Mouse (Mus musculus): ENCODE measurements around the gene Pax4.
A peak's percentile ranks its signal among the peaks of the same experiment; 100 is the strongest.

The Pax4 gene

DNA sequence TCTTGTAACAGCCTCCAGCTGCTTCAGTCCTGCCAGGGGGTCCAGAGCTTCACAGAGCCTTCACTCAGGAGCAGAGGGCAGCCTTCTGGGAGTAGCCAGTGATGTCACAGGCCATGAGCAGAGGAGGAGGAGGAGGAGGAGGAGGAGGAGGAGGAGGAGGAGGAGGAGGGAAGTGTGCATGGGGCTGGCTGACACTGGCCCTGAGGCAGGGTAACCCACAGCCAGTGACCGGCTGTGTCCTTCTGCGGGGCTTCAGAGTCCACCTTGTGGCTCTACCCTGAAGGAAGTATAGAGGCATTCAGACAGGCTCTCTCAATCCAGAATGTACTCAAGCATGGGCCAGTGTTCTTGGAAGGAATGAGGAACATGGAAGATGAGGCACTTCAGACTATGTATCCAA is at the start of gene Pax4:
Pax4 (minus strand) TSS at position 101 of the 400 bp plus-strand sequence.
- DNase-seq (ENCODE audit: low spot score) = no peak

DNA sequence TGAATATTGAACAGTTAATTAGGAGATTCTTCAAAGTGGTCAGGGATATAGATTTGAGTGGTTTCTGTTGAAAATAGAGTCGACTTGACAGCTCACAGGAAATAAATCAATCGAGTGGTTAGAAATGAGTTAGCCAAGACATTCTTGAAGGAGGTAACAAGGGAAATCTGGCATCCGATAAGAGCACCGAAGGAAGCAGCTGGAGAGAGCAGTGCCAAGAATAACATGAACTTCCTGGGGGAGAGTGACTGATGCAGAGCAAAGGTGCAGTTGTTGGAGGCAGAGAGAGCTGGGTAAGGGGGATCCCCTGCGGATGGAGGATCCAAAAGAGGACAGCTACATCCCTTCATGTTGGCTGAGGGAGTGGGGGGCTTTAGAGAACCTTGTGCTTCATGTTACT is 48.7 kb upstream of the Pax4 start:
- DNase-seq (ENCODE audit: low spot score) = no peak

DNA sequence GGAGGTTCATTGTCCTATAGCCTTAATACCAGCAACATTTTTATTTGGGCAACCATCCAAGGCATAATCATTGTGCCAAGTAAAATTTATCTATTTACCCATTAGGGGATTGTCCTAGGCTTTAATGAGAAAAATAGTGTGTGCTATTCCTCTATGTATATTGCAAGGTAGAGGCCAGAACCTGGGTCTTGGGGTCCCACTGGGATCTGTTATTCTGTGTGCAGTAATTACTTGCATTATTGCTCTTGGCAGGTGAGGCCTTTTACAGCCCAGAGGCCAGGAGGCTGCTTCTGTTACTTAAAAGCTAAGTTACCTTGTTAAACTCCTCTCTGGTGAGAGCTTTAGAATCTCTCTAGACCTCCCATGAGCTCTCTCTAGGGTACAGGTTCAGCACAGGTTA is 42.0 kb upstream of the Pax4 start:
- DNase-seq (ENCODE audit: low spot score) = no peak

DNA sequence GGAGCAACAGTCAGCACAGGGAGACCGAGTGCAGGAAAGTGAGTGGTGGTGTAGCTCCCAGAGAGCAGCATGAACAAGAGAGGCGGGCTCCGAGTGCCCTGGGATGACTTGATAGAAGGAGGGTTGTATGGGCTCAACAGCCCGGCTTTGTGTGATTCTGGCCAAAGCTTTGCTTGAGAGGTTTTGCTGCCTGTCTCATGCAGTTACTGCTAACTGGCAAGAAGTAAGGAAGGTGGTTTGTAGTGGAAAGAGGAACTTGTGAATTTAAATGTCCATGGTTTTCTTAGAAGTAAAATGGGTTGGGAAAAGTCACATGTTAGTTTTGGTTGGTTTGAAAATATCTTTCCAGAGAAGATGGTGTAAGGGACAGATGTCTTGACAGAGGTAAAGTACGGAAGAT is 41.5 kb upstream of the Pax4 start:
- DNase-seq (ENCODE audit: low spot score) = no peak

DNA sequence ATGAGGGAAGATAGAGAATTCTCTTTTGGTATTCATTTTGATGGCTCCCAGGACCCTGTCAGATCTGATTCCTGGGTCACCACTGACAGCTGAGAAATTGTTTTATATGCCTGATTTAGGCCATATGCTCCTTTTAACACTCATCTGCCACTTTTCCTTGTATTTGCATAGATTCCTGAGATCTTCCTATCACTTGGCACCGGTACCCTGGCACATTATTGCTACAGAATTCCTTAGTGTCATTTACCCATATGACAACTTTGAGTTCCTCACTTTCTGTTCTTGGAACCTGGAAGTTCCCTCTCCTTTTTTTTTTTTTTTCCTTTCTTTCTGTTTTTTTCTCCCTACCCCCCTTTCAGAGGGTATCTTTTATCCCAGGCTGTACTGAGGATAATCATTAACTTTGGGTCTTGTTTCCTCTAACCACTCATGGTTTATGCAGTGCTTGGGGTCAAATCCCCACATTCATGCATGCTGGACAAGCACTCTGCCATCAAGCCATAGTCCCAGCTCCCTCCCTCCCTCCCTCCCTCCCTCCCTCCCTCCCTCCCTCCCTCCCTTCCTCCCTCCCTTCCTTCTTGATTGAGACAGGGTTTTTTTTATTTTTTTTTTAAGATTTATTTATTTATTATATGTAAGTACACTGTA is 39.2 kb upstream of the Pax4 start:
- DNase-seq (ENCODE audit: low spot score) = no peak

DNA sequence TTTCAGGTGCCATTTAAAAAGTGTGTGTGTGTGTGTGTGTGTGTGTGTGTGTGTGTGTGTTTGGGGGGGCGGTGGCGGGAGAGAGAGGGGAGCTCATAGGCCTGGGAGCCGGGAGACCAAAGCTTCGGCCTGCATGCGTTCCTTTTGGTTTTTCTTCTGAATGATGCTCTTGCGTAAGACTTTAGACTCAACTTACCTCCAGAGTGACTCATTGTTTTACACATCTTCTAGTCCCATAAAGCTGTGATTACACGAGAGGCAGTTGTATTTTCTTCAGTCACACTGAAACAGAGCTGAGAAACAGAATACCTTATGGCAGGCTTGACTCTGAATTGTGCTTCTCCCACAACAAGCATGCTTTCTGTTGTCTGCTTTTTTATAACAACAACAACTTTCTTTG is 37.8 kb upstream of the Pax4 start:
- DNase-seq (ENCODE audit: low spot score) = no peak

DNA sequence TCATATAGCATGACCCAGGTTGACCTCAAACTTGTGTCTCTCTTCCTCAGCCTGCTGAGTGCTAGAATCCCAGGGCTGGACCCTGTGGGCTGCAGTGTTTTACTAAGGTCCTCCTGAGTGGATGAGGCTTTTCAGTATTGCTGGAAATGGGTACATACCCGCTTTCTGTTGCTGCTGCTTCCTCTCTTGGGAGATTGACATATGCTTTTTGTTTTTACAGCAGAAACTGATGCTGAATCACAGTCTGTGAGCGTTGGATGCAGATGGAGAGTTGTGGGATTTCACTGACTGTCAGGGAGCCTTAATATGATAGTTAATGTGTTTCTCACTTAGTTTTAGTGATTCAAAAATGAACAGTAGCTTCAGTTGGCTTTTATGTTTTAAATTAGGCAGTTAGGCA is 37.3 kb upstream of the Pax4 start:
- no peak for DNase-seq (ENCODE audit: low spot score)

DNA sequence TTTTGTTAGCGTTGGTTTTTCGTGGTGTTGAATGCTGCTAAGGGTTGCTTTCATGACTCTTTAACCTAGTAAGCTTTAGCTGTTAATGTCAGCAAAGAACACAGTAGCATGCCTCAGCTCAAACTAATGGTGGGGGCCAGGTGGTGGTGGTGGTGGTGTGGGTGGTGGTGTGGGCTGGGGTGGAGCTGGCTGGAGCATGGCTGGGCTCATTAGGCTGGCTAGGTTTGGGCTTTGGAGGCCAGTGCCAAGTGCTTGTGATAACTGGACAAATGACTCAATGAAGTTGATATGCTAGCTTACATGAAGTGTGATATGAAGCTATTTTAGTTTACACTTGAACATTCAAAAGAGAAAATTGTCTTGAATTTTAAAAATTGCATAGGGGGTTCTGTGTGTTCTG is 36.9 kb upstream of the Pax4 start:
- DNase-seq (ENCODE audit: low spot score) = no peak

DNA sequence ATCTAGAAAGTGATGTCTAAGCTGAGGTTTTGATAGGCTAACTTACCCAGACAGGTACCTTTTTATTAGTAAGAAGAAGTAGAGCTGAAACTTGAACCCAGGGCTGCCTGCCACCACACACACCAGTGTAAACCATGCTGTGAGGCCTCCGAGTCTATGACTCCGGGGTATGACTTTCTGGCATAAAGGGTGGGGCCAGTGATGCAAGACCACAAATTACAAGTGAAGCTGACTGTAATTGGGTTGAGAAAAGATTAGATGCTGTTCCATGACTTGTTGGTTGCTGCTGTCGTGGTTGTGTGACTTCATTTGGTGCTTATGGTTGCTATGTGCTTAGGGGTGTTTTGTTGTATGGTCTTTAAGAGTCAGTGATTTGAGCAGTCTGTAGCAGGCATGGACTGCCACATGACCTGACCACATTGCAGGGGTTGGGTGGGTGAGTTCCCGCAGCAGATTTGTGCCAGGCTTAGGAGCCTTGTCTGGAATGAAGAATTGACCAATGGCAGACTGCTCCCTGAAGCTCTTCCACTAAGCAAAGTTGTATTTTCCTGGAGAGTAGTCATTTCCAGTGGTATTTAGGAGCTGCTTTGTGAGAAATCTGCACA is 33.7 kb upstream of the Pax4 start:
- DNase-seq (ENCODE audit: low spot score) = no peak

DNA sequence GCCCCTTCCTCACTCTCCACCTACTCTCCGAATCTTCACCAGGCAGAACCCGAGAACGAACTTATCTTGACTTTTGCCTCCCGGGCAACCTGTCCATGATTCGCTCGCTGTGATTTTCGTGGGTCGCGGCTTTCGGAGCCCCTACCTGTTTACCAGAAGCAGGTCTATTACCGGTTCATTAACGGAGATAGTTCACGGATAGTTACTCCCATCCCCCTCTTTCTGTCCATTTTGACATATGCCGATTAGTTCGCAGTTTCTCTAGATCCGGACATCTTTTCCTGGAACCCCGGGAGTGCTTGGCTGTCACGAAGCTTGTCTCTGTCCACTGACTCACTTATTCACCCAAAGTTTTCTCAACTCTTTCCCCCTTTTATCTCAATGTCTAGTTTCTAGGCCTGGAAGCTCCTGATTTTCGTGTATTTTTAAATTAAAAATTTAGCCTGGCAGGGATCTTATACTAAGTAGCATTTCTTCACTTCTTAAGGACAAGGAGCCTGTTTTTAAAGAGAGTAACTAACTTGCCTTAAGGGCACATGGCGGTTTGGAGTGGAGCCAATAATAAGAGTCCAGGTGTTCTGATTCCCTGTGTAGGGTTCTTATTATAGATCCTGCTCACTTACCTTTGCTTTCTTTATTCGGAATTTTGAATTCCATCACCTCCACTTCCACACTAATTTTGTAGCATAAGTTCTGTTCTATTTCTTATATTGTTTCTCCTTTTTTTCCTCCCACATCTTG is 31.8 kb upstream of the Pax4 start:
- DNase-seq (ENCODE audit: low spot score) = no peak

DNA sequence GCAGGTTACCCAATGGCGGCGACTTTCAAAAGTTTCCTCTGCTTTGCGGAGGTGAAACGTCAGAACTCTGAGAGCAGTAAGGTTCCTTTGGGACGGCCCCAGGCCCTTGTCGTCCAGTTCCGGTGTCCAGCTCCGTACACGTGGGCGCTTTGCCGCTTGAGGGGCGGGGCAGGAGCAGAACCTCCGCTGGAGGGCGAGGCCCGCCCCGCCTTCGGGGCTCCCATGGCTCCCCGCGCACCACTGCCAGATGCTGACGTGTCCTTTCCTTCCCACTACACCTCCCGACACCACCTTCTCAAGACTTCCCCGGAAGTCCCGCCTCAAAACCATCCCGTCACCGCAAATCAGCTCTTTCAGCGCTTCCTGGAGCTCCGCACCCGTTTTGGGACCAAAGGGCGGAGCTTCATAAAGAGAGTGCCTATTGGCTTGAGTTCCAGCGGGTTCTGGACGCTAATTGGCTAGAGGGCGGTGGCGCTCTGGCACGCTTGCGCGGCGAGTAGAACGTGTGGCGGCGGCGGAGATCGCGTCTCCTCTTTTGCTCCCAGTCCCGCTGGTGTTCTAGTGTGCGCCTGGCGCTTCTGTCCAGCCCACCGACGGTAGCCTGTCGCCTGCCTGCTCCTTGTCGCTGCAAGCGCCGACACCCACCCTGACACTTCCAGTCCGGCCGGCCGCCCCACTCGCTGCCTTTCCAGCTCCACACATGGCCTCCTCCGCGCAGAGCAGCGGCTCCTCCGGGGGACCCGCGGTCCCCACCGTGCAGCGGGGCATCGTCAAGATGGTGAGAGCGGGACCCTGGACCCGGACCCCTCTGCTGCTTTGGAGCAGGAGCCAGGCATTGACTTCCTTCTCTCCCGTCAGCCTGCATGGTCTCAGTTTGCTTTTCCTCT is 31.0 kb upstream of the Pax4 start:
- peak; percentile 95 for DNase-seq (ENCODE audit: low spot score)

DNA sequence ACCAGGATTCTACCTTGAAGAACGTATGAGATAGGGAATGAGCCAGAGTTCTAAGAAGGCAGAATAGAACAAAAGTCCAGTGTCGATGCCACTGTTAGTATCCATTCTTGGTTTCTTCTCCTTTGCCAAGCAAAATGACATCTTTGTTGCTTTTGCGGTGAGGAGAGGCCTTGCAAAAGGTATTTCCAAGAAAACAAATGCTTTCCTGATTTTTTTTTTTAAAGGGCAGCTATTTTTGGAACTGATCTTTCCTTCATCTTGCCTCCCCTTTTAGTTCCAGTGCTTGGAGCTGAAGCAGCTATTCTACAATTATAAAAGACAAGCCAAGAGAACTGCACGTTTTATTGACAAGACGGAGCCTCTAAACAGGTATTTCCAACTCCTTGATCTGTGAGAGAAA is 25.7 kb upstream of the Pax4 start, which contains the start of gene Snd1:
Snd1 (plus strand) TSS at position 301 of the 400 bp plus-strand sequence.
- DNase-seq (ENCODE audit: low spot score) = no peak

DNA sequence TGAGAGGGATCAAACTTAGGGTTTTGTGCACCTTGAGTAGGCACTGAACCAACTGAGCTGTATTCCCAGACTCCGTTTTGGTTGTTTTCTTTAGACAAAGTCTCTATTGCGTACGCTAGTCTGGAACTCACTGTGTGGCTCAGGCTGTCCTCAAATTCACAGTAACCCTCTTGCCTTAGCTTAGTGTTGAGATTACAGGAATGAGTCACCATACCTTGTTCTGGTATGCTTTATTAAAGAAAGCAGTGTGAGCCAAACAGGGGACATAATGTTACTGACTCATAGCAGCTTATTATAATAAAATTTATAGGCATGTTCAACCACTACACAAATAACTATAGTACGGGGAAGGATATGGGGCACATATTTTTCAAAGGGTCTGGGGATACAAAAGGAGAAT is 25.1 kb upstream of the Pax4 start:
- DNase-seq (ENCODE audit: low spot score) = no peak

DNA sequence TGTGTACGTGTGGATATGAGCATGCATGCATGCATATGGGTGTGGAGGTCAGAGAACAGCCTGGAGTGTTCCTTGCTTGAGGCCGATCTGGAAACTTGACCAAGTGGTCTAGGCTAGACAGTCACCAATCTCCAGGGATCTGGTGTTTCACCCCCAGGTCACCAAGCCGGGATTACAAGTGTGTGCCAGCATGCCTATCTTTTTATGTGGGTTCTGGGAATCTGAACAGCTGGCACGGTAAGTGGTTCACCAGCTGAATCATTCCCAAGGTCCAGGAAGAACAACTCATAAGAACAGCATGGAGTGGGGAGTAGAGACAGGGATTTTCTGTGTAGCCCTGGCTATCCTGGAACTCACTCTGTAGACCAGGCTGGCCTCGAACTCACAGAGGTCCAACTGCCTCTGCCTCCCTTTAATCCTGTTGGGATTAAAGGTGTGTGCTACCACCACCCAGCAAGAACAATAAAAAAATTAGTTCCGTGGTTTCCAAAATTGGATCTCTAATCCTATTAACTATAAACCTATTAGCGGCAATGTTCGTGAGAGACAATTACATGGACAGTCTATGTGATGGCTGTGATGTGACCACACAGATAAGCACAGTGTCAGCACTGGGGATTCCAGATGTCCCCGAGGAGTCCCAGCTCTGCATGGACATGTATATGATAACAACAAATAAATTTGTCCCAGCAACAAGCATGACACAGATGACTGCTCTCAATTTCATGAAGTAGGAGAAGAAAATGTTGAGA is 22.3 kb upstream of the Pax4 start:
- no peak for DNase-seq (ENCODE audit: low spot score)

DNA sequence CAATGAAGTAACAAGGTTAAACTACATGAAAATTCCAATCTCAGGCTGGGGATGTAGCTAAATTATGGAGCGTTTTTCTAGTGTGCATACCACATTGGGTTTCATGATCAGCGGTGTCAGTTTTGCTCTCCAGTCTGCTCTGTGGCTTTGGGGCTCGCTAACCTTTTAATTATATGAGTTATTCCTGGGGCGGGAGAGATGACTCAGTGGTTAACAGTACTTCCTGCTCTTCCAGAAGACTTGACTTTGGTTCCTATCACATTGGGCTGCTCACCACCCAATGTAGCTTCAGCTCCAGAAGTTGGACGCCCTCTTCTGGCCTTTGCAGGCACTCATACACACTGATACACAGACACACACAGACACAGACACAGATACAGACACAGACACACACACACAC is 21.5 kb upstream of the Pax4 start:
- DNase-seq (ENCODE audit: low spot score) = no peak

DNA sequence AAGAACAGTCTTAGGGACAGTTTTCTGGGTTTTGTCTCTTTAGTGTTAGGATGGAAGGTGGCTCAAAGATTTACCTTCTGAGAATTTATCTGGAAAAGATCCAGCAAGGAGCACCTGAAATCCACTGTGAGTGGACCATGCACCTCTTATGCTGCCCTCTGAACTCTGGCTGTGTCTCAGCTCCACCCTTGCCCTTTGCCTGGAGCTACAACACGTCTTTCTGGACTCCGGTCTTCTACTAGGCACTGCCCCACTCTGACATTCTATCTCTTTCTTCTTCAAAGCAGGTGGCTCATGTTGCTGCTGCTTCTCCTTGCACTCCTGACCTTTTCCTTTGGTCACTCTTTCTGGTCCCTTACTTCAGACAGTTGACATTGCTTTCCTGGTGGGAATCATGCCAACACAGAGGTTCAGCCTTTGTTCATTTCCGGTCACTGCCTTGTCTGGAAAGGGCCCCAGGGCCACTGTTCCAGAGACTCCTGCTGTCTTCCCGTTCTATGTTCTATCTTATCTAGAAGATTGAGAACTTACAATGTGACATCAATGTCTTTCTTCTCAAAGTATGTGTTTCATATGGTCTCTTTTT is 21.0 kb upstream of the Pax4 start:
- DNase-seq (ENCODE audit: low spot score) = no peak

DNA sequence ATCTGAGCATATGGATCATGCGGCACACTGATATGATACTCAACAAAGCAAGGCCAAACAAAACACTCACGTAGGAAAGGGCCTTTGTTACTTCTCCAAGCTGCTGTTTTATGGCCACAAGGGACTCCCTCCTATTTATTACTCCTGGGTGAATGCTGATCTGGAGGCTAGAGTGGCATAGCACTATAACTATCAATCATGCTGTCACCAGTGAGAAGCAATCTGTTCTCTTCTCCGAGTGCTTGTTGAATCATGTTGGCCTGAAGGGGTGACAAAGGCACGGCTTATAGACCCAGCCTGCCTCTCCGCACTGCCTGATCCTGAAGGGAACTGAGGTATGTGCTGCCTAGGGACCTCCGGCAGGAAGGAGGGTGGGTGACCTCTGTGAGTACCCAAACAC is 15.5 kb upstream of the Pax4 start:
- no peak for DNase-seq (ENCODE audit: low spot score)

DNA sequence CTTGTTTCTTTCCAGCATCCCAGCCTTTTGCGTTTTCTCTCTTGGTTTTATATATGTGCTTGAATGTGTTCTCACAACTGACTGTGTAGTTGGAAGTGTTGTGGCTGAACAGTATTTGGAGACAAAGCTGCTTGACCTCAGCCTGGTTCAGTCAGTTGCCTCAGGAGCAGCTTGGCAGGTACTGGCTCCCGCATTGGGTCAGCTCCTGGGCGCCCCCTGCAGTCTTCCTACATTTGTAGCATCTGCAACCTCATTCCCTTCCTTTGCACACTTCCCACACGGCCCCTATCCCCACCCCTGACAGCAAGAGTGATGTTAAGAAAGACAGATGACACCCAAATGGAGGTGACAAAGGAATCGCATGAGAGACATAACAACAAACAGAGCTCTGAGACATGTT is 11.4 kb upstream of the Pax4 start:
- peak; percentile 12 for DNase-seq (ENCODE audit: low spot score)

DNA sequence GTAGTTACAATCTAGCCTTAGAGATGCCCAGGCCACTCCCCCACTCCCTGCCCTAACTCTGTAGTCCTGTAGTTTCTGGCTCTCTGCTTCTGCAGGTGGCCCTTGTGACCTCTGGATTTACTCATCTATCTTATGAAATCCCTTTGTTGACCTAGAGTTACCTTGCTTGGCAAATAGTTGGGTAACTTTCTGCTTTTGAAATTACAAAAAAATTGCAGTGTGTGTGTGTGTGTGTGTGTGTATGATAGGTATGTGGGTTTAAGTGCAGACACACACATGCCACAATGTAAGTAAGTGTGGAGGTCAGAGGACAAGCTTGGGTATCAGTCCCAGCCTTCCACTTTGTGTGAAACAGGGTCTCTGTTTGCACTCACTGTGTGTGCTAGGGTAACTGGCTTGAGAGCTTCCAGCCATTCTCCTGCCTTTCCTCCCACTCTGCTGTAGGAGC is 10.1 kb upstream of the Pax4 start:
- DNase-seq (ENCODE audit: low spot score) = no peak

DNA sequence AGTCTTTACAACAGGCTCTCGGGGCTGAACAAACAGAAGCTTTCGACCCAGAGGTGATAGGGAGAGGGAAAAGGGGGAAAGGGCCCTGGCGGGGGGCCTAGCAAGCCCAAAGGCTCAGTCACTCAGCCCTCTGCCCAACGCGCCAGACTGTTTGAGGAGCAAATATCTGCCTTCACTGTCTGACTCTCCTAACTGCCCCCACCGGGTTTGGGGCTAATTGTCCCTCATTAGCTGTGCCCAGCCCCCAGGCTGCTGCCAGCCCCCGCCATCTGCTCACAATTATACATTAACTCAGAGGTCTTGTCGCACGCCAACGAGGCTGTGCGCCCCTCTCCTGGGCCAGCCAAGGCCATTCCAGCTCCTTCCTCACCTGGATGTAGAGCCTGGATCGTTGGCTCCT is 1.8 kb upstream of the Pax4 start:
- DNase-seq (ENCODE audit: low spot score) = no peak

DNA sequence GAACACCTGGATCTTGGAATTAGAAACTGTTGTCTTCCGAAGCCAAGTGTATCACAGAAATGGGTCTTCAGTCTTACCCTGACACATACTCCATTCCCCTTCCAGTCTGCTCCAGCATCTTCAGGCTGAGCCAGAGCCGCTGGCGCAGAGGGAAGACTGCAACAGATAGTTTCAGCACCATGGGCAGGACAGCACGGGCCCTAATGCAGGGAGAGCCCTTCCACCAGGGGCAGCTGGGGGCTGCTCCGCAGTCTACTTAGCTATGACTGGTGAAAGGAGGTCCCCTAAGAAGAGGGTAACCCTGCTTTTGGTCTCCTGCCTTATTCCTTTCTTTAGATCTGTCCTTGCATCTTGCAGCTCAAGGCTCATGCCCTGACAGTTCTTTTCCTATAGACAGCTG is 1.3 kb upstream of the Pax4 start:
- no peak for DNase-seq (ENCODE audit: low spot score)

All from spleen, adult 12 weeks (tissue).